Mouse (Mus musculus): ENCODE data around the gene P3h4. TPM values are rescaled to one million over a fixed set of nuclear protein-coding genes. Genes with fewer than 3 reads are reported as not detected.

The P3h4 gene
- 10 to 100 TPM; 13.7 to 19.4 (median 16.4) TPM for total RNA-seq (2022)

GRCm38 (mm10) chr11:100414021-100414913 is at the start of gene P3h4:
TSS of gene P3h4 (minus strand) at chr11:100414836.
- peak; percentile 80 for DNase-seq (ENCODE audit: low spot score)

- DNase-seq (ENCODE audit: low spot score): no peak
These were observed 48.1 kb upstream of the P3h4 start for GRCm38 (mm10) chr11:100462699-100463098.

- DNase-seq (ENCODE audit: low spot score): no peak
These were observed 43.1 kb upstream of the P3h4 start for GRCm38 (mm10) chr11:100457711-100458110.

- DNase-seq (ENCODE audit: low spot score): no peak
These were observed 42.6 kb upstream of the P3h4 start for GRCm38 (mm10) chr11:100457247-100457646.

GRCm38 (mm10) chr11:100442625-100443024 is 28.0 kb upstream of the P3h4 start:
- DNase-seq (ENCODE audit: low spot score): no peak

GRCm38 (mm10) chr11:100441797-100442196 is 27.2 kb upstream of the P3h4 start, which contains the start of the genes Nt5c3b and Klhl10:
TSS of gene Nt5c3b (minus strand) at chr11:100441808.
TSS of gene Klhl10 (plus strand) at chr11:100441917.
- DNase-seq (ENCODE audit: low spot score): no peak

GRCm38 (mm10) chr11:100440691-100441522 is 26.3 kb upstream of the P3h4 start:
- DNase-seq (ENCODE audit: low spot score): peak; percentile 82

GRCm38 (mm10) chr11:100437901-100438300 is 23.3 kb upstream of the P3h4 start:
- no peak for DNase-seq (ENCODE audit: low spot score)

GRCm38 (mm10) chr11:100435678-100436246 is 21.1 kb upstream of the P3h4 start:
- DNase-seq (ENCODE audit: low spot score): no peak

- DNase-seq (ENCODE audit: low spot score): no peak
These were observed 17.4 kb upstream of the P3h4 start for GRCm38 (mm10) chr11:100432002-100432401.

GRCm38 (mm10) chr11:100430052-100430451 is 15.4 kb upstream of the P3h4 start:
- DNase-seq (ENCODE audit: low spot score): peak; percentile 49

GRCm38 (mm10) chr11:100428612-100429199 is 14.1 kb upstream of the P3h4 start:
- DNase-seq (ENCODE audit: low spot score): no peak

GRCm38 (mm10) chr11:100426820-100427219 is 12.2 kb upstream of the P3h4 start:
- DNase-seq (ENCODE audit: low spot score): no peak

GRCm38 (mm10) chr11:100425851-100426250 is 11.2 kb upstream of the P3h4 start:
- DNase-seq (ENCODE audit: low spot score): no peak

GRCm38 (mm10) chr11:100423836-100424235 is 9.2 kb upstream of the P3h4 start:
- no peak for DNase-seq (ENCODE audit: low spot score)

GRCm38 (mm10) chr11:100421537-100421936 is 6.9 kb upstream of the P3h4 start:
- no peak for DNase-seq (ENCODE audit: low spot score)

GRCm38 (mm10) chr11:100414914-100415822 is 532 bp upstream of the P3h4 start, which contains the start of gene Fkbp10:
TSS of gene Fkbp10 (plus strand) at chr11:100415697.
- peak; percentile 70 for DNase-seq (ENCODE audit: low spot score)

GRCm38 (mm10) chr11:100413541-100413940 is 1.1 kb downstream of the P3h4 start:
- no peak for DNase-seq (ENCODE audit: low spot score)

GRCm38 (mm10) chr11:100411736-100412135 is 2.9 kb downstream of the P3h4 start:
- no peak for DNase-seq (ENCODE audit: low spot score)

- no peak for DNase-seq (ENCODE audit: low spot score)
These were observed 5.0 kb downstream of the P3h4 start for GRCm38 (mm10) chr11:100409686-100410085.

Data from heart, adult 8-10 months (tissue).